Mouse (Mus musculus): Measurements from ENCODE around the gene Wars.

DNA sequence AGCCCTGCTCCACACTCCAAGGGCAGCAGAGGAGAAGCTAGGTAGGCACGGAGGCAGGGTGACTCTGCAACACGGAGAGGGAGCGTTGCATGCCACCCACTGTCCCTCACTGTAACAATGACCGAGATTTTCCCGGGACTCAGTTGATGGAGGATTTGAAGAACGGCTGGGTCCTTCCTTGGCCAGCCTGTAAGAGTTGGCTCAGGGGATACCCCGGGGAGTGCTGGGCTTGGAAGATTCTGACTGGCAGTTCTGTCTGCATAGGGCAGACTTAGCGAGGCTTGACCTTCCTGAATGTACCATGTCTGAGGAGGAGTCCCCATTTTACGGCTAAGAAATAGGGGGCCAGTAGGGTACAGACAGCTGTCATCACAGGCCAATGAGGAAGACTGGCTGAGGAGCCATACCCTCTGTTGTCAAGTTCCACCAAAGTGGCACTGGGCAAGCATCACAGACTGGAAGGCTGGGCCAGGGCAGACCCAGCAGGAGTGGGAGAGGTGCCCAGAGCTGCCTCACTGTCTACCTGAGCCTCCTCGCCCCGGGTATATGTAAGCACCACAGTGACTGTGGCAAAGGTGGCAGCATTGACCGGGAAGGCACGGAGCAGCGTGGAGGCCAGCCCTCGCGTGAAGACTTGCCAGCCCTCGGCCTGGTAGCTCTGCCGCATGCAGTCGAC is 67.6 kb downstream of the Wars start:
- TF ChIP-seq POLR2A (IDR thresholded peaks at IDR 0.05; ENCODE audit: extremely low read depth, insufficient read depth, low read length) (no peak), CTCF (IDR thresholded peaks at IDR 0.05; ENCODE audit: low read depth, low read length) (no peak)
